Mouse (Mus musculus): ENCODE measurements around the gene Krtap13.
"Not testable (repeated sequence)": the region's sequence is repeated elsewhere in the genome, so short reads cannot be mapped to it uniquely, and the experiment has no call there.

Gene Krtap13

DNA sequence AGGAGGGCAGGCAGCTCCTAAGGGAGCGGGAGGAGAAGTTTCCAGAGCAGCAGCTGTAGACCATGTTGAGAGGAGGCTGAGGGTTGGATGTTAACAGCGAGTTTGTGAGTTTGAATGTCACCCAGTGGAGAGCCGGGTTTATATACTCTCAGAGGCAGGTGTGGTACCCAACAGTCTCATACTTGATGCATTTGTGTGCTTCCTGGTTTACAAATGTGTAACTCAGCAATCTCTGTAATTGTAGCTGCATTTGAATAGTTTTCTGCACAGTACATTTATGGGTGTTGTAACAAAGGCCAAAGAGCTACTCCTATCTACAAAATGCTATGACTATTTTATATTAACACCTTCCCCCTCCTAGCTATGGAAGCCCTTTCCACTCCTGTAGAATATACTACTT lies at the start of gene Krtap13:
TSS of gene Krtap13 (minus strand) at position 101 of the 400 bp plus-strand sequence.
- DNase-seq (ENCODE audit: low spot score in 2 of 2) = not testable (repeated sequence)

DNA sequence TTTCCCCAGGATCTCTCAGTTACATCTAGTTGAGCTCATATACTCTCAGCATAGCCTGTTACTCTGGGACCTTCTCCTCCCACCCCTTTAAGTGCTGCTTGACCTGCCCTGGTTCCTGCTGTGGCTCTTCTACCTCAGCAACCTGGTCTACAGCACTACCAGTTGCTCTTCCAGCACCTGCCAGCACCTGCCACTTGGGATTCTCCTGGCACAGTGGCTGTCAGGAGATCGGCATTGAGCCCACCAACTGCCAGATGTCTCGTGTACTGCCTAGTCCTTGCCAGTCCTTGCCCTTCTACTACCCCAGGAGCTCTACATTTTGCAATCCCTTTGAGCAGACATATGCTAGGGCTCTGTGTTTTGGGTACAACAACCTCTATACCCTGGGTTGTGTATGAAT lies 35.4 kb upstream of the Krtap13 start:
- DNase-seq (ENCODE audit: low spot score in 2 of 2) = no peak

DNA sequence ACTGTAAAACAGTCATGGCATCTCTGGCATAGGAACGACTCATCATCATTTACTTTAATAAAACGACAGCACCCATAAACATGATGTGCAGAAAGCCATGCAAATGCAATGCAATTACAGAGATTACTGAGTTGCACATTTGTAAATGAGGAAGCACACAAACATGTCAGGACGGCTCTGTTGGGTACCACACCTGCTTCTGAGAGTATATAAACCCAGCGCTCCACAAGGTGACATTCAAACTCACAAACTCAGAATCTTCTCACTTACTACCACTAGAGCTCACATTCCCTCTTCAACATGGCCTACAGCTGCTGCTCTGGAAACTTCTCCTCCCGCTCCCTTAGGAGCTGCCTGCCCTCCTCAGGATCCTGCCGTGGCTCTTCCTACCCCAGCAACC lies 26.2 kb upstream of the Krtap13 start, which contains the start of gene Gm5965:
TSS of gene Gm5965 (plus strand) at position 301 of the 400 bp plus-strand sequence.
- no peak for DNase-seq (ENCODE audit: low spot score in 2 of 2)

DNA sequence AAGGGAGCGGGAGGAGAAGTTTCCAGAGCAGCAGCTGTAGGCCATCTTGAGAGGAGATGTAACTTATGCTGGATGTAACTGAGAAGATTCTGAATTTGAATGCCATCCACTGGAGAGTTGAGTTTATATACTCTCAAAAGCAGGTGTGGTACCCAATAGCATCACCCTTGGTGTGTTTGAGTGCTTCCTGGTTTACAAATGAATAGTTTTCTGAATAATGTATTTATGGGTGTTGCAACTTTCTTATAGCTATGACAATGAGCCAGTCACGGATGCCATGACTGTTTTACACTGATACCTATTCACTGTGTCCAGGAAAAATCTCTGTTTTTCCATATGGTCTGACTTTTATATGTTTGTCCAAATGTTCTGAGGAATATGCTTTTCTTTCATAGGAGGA lies 22.7 kb upstream of the Krtap13 start, which contains the start of gene 2310057N15Rik:
TSS of gene 2310057N15Rik (minus strand) at position 101 of the 400 bp plus-strand sequence.
- DNase-seq (ENCODE audit: low spot score in 2 of 2) = no peak

DNA sequence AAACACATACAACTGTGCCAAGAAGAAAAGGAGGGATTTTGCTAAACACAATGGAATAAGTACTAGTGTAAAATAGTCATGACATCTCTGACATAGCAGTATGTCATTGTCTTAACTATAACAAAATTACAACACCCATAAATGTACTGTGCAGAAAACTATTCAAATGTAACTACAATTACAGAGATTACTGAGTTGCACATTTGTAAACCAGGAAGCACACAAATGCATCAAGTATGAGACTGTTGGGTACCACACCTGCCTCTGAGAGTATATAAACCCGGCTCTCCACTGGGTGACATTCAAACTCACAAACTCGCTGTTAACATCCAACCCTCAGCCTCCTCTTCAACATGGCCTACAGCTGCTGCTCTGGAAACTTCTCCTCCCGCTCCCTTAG lies 7.1 kb upstream of the Krtap13 start, which contains the start of gene 2310034C09Rik:
TSS of gene 2310034C09Rik (plus strand) at position 301 of the 400 bp plus-strand sequence.
- DNase-seq (ENCODE audit: low spot score in 2 of 2) = not testable (repeated sequence)

DNA sequence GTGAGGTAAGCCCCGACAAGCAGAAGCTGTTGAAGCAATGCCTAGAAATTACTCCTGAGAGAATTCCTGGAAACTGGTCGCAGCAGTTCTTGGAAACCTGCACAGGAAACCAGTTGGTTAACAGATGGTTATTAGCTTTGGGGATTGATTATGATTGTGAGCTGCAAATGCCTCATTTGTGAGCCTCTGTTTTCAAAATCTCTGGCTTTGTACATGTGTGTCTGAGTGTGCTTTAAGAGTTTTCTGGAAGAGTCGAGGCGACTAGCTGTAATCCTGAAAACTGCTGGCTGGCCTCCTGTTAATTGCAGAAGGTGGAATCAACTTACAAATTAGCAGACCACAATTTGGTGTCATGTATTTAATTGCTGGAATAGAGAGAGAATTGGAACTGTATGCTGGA lies 3.5 kb downstream of the Krtap13 start:
- no peak for DNase-seq (ENCODE audit: low spot score in 2 of 2)

DNA sequence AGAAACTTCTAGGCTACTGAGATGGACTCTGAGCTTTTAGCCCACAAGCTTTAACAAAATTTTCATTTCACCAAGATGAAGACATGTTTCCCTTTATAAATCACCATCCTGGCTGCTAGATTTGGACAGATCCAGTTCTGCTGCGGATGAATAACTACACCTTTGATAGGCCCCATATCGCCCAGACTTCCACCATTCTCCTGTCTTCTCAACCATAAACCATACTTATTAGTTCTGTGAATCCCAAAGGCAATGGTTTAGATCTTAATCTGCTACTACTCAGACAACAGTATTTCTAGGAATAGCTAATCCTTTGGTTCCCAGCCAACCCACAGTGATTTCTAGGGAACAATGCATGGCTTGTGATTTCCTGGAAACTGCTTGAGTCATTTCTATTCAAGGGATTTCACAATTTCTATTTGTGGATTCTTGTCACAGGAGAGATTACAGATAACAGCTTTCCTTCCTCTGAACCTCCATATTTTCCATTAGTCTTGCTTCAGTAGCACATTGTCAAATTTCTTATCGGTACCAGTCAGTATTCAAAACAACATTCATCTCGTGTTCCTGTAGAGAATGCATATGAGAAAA lies 6.6 kb downstream of the Krtap13 start:
- no peak for DNase-seq (ENCODE audit: low spot score in 2 of 2)

DNA sequence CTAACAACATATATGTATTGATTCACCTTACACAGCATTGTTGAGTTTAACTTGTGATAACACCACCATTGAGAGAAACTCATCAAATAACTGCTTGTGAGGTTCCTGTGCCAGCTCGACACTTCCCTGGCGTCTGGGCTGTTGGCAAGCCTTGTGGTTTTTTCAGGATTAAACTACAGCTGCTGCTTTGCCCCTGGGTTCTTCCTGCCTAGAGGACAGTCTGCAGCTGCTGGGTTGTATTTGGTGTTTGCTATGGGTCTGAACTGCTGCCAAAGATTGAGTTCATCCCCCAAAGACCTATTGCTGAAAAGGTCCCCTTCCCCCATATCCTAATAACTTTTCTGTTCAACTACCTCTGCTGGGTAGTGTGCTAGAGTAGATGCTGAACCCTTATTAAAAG lies 16.0 kb downstream of the Krtap13 start:
- DNase-seq (ENCODE audit: low spot score in 2 of 2) = no peak

DNA sequence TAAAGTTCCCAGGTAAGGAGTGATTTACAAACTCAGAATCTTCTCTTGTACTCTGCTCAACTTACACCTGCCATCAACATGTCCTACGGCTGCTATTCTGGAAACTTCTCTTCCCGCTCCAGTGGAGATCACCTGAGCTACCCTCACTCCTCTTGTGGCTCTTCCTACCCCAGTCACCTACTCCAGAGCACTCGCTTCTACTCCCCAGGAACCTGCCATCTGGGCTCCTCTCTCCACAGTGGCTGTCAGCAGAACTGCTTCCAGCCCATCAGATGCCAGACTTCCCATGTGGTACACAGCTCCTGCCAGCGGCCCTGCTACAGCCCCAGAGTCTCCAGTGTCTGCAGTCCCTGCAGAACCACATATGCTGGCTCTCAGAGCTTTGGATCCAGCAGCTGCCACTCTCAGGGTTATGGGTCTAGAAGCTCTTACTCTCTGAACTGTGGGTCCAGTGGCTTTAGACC lies 22.6 kb downstream of the Krtap13 start, which contains the start of gene Krtap13-1:
TSS of gene Krtap13-1 (plus strand) at position 51 of the 464 bp plus-strand sequence.
- no peak for DNase-seq (ENCODE audit: low spot score in 2 of 2)

DNA sequence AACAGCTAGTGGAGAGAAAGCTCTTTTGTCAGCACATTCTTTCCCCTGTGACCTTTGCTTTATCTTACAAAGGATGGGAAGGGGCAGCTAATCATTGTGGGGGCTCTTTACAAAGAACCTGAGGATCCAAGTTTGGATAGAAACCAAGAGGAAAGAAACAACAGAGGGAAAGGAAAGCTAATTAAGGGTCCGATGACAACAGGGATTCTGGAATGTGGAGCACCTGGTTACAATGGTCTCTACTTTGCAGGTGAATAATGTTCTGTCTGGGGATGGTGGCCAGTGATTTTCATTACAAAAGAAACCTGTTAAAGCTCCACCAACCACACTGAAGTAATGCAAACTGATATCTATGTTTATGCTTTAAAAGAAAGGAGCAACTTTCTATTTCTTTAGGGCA lies 31.4 kb downstream of the Krtap13 start:
- DNase-seq (ENCODE audit: low spot score in 2 of 2) = no peak

DNA sequence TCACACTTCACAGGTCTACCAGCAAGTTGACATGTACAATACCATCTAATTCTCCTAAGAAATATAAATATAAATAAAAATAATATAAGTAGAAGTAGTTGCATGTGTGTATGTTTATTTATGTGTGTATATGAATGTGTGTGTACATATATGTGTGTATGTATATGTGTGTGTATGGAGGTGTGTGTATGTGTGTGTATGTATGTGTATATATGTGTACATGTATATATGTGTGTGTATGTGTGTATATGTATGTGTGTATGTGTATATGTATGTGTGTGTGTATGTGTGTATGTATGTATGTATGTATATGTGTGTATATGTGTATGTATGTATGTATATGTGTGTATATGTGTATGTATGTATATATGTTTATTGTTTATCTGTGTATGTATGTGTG lies 34.9 kb downstream of the Krtap13 start:
- no peak for DNase-seq (ENCODE audit: low spot score in 2 of 2)

DNA sequence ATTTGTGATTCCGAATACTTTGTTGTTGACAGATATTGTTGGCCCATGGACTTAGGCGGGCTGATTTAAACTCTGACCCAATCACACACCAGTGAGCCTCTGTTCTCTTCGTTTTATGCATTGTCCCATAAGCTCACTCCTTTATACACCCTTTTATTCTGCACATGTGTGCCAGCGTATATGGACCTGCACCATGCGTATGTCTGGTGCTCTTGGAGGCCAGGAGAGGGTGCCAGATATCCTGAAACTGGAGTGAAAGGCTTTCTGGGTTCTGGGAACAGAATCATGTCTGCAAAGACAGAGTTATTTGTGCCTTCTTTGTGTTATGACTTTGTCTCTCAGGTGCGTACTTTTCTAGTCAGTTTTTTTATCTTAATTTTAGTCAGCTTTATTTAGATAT lies 40.2 kb downstream of the Krtap13 start:
- DNase-seq (ENCODE audit: low spot score in 2 of 2) = no peak

DNA sequence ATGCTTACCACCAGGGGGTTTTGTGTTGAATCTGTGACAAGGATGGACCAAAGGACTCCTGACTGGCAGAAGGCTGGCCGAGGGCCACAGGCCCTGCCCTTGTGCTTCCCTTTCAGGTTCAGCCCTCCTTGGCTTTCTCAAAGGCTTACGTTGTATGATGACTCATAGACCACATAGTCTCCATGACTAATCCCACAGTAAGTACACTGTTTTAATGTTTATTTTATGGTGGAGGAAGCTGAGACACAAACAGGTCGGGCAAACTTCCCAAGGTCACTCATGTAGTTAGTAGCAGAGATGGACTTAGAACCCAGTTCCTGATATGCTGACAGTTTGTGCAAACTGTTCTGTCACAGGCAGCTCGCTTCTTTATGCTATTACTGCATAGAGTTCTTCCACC lies 40.7 kb downstream of the Krtap13 start:
- DNase-seq (ENCODE audit: low spot score in 2 of 2) = no peak

DNA sequence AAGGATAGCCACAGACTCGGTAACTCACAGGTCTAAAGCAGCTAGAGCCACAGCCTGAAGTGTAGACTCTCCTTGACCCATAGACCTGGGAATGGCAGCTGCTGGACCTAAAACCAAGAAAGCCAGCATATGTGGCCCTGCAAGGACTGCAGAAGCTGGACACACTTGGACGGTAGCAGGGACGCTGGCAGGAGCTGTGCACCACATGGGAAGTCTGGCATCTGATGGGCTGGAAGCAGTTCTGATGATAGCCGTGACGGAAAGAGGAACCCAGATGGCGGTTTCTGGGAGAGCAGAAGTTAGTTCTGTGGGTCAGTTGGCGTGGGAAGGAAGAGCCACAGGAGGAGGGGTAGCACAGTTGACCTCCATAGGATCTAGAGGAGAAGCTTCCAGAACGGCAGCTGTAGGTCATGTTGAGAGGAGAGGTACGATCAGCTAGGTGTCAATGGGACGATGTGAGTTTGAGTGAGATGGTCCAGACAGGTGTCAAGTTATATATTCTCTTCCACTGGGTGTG lies 43.9 kb downstream of the Krtap13 start, which contains the start of gene 2310061N02Rik:
TSS of gene 2310061N02Rik (minus strand) at position 467 of the 517 bp plus-strand sequence.
- DNase-seq (ENCODE audit: low spot score in 2 of 2) = no peak

DNA sequence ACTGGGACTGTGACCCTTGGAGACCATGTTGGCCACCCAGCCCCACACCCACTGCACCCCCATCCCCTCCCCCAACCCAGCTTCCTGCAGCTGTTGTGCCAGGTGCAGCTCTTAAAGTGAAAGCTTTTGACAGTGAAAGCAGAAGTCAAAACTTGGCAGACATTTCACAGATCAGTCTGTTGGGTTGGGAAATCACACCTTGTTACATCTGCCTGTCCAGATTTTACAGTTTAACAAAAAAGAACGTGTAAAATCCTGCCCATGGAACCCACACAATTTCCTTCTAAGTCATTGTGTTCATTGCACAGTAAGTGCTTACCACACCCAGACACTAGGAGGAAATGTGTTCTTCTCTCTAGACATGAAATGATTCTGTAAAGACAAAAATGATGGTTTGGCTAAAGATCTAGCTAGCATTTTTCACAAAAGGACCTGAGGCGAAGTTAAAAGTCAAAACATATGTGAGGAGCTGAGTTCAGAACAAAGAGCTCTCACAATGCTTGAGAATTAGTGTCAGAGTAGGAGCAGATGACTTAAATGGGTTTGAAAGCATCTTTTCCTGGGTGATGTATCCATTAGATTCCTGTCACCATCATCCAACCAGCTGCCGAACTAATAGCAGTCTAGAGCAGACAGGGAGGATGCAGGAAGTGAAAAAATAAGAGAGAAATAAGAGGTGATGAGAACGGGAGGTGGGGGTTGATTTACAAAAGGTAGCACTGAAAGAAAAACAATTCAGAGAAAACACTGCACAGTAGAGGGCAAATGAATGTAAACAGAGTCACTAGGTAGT lies 50.2 kb downstream of the Krtap13 start:
- DNase-seq (ENCODE audit: low spot score in 2 of 2) = peak; percentile 8 to 71

Data from spleen, postnatal 10 days (tissue).